Mouse (Mus musculus) MEL (cell line): ENCODE measurements at regions not wholly inside any gene's neighbourhood (a gene's known extent, or its start where the extent isn't known, plus 50 kb on each side); places are given as distances from the start of the nearest gene placed in this dataset.

Experiments used
- DNase-seq: peaks from one replicate; pipeline ENCODE4 v3.0.0; 2011; ENCODE audit warnings: low read depth, low spot score
- H3K27ac ChIP-seq: 2 replicates; pipeline ENCODE4 v1.5.1; 2012; ENCODE audit warnings: low read depth, mild to moderate bottlenecking, control low read depth, low read length, moderate library complexity; ENCODE audit not compliant: control insufficient read depth
- H3K27me3 ChIP-seq, 2 experiments: fragments of 150-350 bp in 1 of 2; sonication (generic) in 1 of 2; 2 replicates each; pipeline ENCODE4 v1.6.1; 2012; ENCODE audit warnings: low read length in 2 of 2, mild to moderate bottlenecking in 2 of 2, improper control_type of control experiment in 1 of 2, moderate library complexity in 1 of 2; ENCODE audit not compliant: insufficient read depth in 2 of 2, control insufficient read depth in 1 of 2
- H3K36me3 ChIP-seq, 2 experiments: 2 replicates each; pipeline ENCODE4 v1.6.1; 2012 to 2014; ENCODE audit warnings: low read length in 2 of 2, improper control_type of control experiment in 1 of 2, inconsistent platforms in 1 of 2, mild to moderate bottlenecking in 1 of 2; ENCODE audit not compliant: insufficient read depth in 2 of 2, control insufficient read depth in 1 of 2
- H3K4me1 ChIP-seq, 2 experiments: fragments of 150-350 bp in 1 of 2; sonication (generic) in 1 of 2; 2 replicates each; pipeline ENCODE4 v1.6.1; 2012; ENCODE audit warnings: low read length in 2 of 2, improper control_type of control experiment in 1 of 2, mild to moderate bottlenecking in 1 of 2; ENCODE audit not compliant: insufficient read depth in 2 of 2, control insufficient read depth in 1 of 2
- H3K4me3 ChIP-seq, 2 experiments: fragments of 150-350 bp in 1 of 2; sonication (generic) in 1 of 2; 2 replicates each; pipeline ENCODE4 v1.5.1; 2012; ENCODE audit warnings: low read depth in 2 of 2, low read length in 2 of 2, mild to moderate bottlenecking in 2 of 2, moderate library complexity in 2 of 2, control low read depth in 1 of 2, improper control_type of control experiment in 1 of 2; ENCODE audit not compliant: control insufficient read depth in 1 of 2, insufficient read depth in 1 of 2
- H3K79me2 ChIP-seq: 2 replicates; pipeline ENCODE4 v1.6.1; 2012; ENCODE audit warnings: mild to moderate bottlenecking, low read length, moderate library complexity; ENCODE audit not compliant: control insufficient read depth, poor library complexity, insufficient read depth
- H3K9ac ChIP-seq: 2 replicates; pipeline ENCODE4 v1.6.1; 2012; ENCODE audit warnings: low read depth, mild to moderate bottlenecking, control low read depth, low read length, moderate library complexity; ENCODE audit not compliant: control insufficient read depth, poor library complexity, severe bottlenecking
- H3K9me3 ChIP-seq: fragments of 150-350 bp; sonication (generic); replicated peaks from 2 replicates; pipeline ENCODE4 v1.6.1; 2012; ENCODE audit warnings: mild to moderate bottlenecking, low read length, improper control_type of control experiment, moderate library complexity; ENCODE audit not compliant: insufficient read depth
- CHD1 ChIP-seq: IDR thresholded peaks from 2 replicates; pipeline ENCODE4 v1.6.1; 2012; ENCODE audit warnings: low read depth, mild to moderate bottlenecking, inconsistent platforms, low read length, improper control_type of control experiment
- CTCF ChIP-seq, 3 experiments: IDR thresholded peaks in 2 of 3; conservative IDR thresholded peaks in 1 of 3; 2 replicates each; pipeline ENCODE4 v1.5.1; 2011 to 2012; ENCODE audit warnings: low read length in 3 of 3, low read depth in 2 of 3, mild to moderate bottlenecking in 2 of 3, improper control_type of control experiment in 1 of 3, inconsistent platforms in 1 of 3, mixed read lengths in 1 of 3, moderate library complexity in 1 of 3; ENCODE audit not compliant: control insufficient read depth in 1 of 3, insufficient read depth in 1 of 3, poor library complexity in 1 of 3, severe bottlenecking in 1 of 3
- MAFK ChIP-seq: IDR thresholded peaks from 2 replicates; pipeline ENCODE4 v1.6.1; 2011; ENCODE audit warnings: low read depth, mild to moderate bottlenecking, low read length, improper control_type of control experiment, borderline replicate concordance
- MAX ChIP-seq: IDR thresholded peaks from 2 replicates; pipeline ENCODE4 v1.6.1; 2011; ENCODE audit warnings: low read length, improper control_type of control experiment
- MAZ ChIP-seq: IDR thresholded peaks from 2 replicates; pipeline ENCODE4 v1.6.1; 2012; ENCODE audit warnings: low read depth, mild to moderate bottlenecking, inconsistent platforms, low read length, improper control_type of control experiment
- MYB ChIP-seq: IDR thresholded peaks from 2 replicates; pipeline ENCODE4 v1.6.1; 2011; ENCODE audit warnings: mild to moderate bottlenecking, low read depth, low read length, improper control_type of control experiment
- NRF1 ChIP-seq: IDR thresholded peaks from 2 replicates; pipeline ENCODE4 v1.6.1; 2014; ENCODE audit warnings: low read depth, mild to moderate bottlenecking, inconsistent platforms, low read length, improper control_type of control experiment, moderate library complexity; ENCODE audit not compliant: poor library complexity, insufficient read depth, severe bottlenecking
- POLR2AphosphoS5 ChIP-seq: IDR thresholded peaks from 2 replicates; pipeline ENCODE4 v1.6.1; 2012; ENCODE audit warnings: low read depth, borderline replicate concordance, mild to moderate bottlenecking, inconsistent platforms, low read length, moderate library complexity, mixed read lengths
- RAD21 ChIP-seq: IDR thresholded peaks from 2 replicates; pipeline ENCODE4 v1.6.1; 2011; ENCODE audit warnings: mild to moderate bottlenecking, low read depth, low read length, improper control_type of control experiment
- TBP ChIP-seq: IDR thresholded peaks from 2 replicates; pipeline ENCODE4 v1.8.0; 2011; ENCODE audit warnings: low read depth, low read length, improper control_type of control experiment
- UBTF ChIP-seq: IDR thresholded peaks from 2 replicates; pipeline ENCODE4 v1.6.1; 2012; ENCODE audit warnings: low read depth, mild to moderate bottlenecking, inconsistent platforms, low read length, improper control_type of control experiment, moderate library complexity, borderline replicate concordance; ENCODE audit not compliant: insufficient read depth
- USF2 ChIP-seq, 2 experiments: IDR thresholded peaks; 2 replicates each; pipeline ENCODE4 v1.6.1; 2011 to 2012; ENCODE audit warnings: improper control_type of control experiment in 2 of 2, low read length in 2 of 2, borderline replicate concordance in 1 of 2, inconsistent platforms in 1 of 2, low read depth in 1 of 2, mild to moderate bottlenecking in 1 of 2; ENCODE audit not compliant: insufficient read depth in 1 of 2
- ZC3H11A ChIP-seq: IDR thresholded peaks from 2 replicates; pipeline ENCODE4 v1.6.1; 2012; ENCODE audit warnings: low read depth, mild to moderate bottlenecking, inconsistent platforms, low read length, improper control_type of control experiment
- ZNF384 ChIP-seq: IDR thresholded peaks from 2 replicates; pipeline ENCODE4 v1.6.1; 2012; ENCODE audit warnings: low read depth, mild to moderate bottlenecking, inconsistent platforms, low read length, improper control_type of control experiment

- no peak for TF ChIP-seq RAD21
- no peak for TF ChIP-seq MAZ
- TF ChIP-seq CHD1 = no peak
- no peak for TF ChIP-seq CTCF (IDR thresholded peaks at IDR 0.05 in 2 of 3, conservative IDR thresholded peaks at IDR 0.05 in 1 of 3; ENCODE audit: control insufficient read depth in 1 of 3, insufficient read depth in 1 of 3, low read depth in 2 of 3, low read length in 3 of 3, poor library complexity in 1 of 3, severe bottlenecking in 1 of 3)
- TF ChIP-seq ZC3H11A = no peak
- TF ChIP-seq USF2 (IDR thresholded peaks at IDR 0.05; ENCODE audit: borderline replicate concordance in 1 of 2, insufficient read depth in 1 of 2, low read depth in 1 of 2, low read length in 2 of 2) = no peak
- TF ChIP-seq POLR2AphosphoS5 = no peak
- TF ChIP-seq NRF1 = no peak
- TF ChIP-seq UBTF = no peak
- no peak for TF ChIP-seq MAX
- Histone ChIP-seq H3K4me3 (no peak overlapping the region), H3K36me3 (no peaks in the 10 kb centered on the region), H3K27ac (no peak overlapping the region), H3K4me1 (no peaks in the 10 kb centered on the region), H3K9me3 (no peaks in the 10 kb centered on the region), H3K9ac (no peak overlapping the region), H3K27me3 (no peaks in the 10 kb centered on the region), H3K79me2 (no peaks in the 10 kb centered on the region)
- DNase-seq = no peak
These were observed 394.3 kb upstream of the Jag1 start for GRCm38 (mm10) chr2:137510671-137511235.

- TF ChIP-seq POLR2AphosphoS5 (no peak), UBTF (no peak), TBP (no peak), MAFK (no peak), MAX (no peak), ZNF384 (no peak), NRF1 (no peak), MYB (no peak)
- Histone ChIP-seq H3K4me1 (no peaks in the 10 kb centered on the region), H3K9me3 (no peaks in the 10 kb centered on the region), H3K9ac (no peak overlapping the region), H3K27me3 (no peaks in the 10 kb centered on the region), H3K79me2 (no peaks in the 10 kb centered on the region), H3K4me3 (no peak overlapping the region), H3K36me3 (no peaks in the 10 kb centered on the region), H3K27ac (no peak overlapping the region)
- DNase-seq = no peak
These were observed 384.8 kb upstream of the Jag1 start for GRCm38 (mm10) chr2:137501236-137501635.
